Mouse (Mus musculus): Measurements from ENCODE around the gene Mettl9.
"Not testable (repeated sequence)": the region's sequence is repeated elsewhere in the genome, so short reads cannot be mapped to it uniquely, and the experiment has no call there.

Gene Mettl9

DNA sequence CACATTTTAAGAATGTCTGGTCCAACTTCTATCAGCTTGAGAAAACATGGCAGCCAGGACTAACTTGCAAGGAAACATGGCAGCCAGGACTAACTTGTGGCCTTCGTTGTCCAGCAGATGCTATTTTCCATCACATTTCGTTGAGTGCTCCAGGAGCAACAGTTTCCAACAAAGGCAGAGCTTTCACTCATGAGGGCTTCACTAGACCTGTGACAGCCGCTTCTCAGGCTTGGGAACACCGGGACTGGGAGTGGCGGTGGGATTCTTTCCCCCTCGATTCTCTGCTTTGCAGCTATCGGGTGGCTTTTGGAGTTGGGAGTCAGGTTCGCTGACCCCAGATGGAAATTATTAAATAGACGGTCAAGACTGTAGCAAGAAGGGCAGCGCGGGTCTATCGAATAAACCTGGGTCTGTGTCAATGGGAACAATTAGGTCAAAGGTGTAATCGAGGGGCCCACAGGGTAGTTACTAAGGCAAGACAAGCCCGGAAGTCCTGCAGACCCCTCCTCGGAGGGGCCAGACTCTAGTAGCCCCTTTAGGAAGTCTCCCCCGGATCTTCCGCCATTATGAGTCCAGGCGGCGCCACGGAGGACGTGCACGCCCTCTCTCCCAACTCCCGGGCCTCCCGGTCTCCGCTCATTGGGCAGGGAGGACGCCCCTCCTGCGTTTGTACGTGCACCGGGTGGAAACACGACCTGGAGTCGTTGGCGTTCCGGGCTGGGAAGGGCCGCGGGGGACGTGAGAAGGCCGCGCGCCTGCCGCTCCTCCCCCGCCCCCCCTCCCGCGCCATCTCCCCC is at the start of gene Mettl9:
Gene Mettl9 (plus strand): TSS at position 590 of the 797 bp plus-strand sequence.
- DNase-seq (ENCODE audit: low spot score) = peak; percentile 82

GRCm38 (mm10) chr7:120991191-120991590 is 43.1 kb upstream of the Mettl9 start:
- DNase-seq (ENCODE audit: low spot score) = no peak

GRCm38 (mm10) chr7:120999021-120999530 is 35.2 kb upstream of the Mettl9 start:
- DNase-seq (ENCODE audit: low spot score) = no peak

GRCm38 (mm10) chr7:121000065-121000822 is 34.0 kb upstream of the Mettl9 start:
- no peak for DNase-seq (ENCODE audit: low spot score)

DNA sequence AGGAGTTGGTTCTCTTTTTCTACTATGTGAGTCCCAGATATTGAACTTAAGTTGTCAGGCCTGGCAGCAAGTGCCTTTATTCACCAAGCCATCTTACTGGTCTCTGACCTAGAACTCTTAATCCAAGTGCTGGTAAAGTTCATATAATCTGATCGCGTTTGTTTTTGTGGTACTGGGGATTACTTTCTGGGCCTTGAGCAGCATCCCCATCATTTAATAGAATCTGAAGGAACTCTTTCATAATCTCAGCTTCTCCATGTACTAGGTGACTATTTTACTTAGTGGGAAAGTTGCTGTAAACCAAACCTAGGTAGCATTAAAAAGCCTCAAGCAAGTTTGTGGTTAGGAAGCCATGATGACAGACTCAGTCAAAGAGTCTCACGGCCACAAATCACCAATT is 32.4 kb upstream of the Mettl9 start:
- DNase-seq (ENCODE audit: low spot score) = no peak

DNA sequence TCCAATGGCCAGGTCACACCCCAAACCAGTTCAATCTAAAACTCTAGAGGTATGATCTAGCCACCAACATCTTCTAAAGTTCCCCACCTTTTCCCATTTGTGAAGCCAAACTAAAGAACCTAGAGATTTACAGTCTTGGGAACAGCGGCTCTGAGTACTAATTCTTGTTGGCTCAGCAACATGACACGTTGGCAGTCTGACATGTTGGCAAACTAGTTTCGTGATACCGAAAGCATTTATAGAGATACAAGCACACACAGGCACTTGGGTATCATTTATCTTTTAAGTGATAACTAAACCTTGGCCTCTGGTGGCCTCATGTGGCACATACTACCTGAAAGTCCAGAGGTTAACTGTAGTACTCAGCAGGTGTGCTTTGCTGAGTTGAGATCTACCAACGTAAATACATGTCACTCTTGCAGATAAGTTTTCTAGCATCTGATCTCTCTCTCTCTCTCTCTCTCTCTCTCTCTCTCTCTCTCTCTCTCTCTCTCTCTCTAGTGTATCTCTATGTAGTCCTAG is 31.8 kb upstream of the Mettl9 start:
- DNase-seq (ENCODE audit: low spot score) = no peak

DNA sequence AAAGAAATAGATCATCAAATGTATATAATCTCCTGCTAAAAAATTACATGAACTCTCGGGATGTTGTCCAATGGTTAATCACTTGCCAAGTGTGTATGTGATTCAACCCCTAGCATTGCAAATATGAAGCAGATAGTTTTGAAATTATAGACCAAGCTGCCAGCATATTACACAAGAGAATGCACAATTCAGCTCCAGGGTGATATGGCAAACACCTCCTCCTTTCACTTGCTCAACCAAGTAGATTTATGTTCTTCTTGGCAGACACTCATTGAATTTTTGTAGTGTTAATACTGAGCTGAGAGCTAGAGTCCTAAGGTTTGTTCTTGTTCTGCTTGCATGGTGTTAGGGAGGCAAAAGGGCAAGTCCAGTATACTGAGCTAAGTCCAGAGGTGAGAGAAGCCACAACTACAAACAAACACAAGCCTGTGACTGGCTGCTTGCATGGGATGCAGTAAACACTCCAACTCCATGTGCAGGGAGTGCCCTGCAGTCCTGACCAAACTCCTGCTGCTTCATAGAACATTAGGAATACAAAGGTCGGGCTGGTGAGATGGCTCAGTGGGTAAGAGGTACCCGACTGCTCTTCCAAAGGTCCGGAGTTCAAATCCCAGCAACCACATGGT is 30.3 kb upstream of the Mettl9 start:
- no peak for DNase-seq (ENCODE audit: low spot score)

GRCm38 (mm10) chr7:121011794-121012689 is 22.2 kb upstream of the Mettl9 start:
- no peak for DNase-seq (ENCODE audit: low spot score)

GRCm38 (mm10) chr7:121014486-121014885 is 19.8 kb upstream of the Mettl9 start:
- no peak for DNase-seq (ENCODE audit: low spot score)

DNA sequence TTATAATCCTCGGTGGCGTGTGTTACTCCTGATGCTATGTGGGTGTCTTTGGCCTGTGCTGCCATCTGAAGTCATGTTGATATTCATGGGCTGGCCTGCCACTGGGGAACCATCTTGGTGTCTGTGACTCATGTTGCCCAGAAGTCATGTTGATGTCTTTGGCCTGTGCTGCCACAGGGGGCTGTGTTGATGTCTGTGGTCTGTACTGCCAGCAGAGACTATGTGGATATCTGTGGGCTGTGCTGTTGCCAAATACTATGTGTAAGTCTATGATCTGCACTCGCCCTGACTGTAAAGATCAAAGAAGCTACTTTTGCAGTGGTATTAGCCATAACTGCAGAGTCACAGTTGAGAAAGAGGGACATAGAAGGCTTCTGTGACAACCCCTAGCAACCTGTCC is 15.5 kb upstream of the Mettl9 start:
- no peak for DNase-seq (ENCODE audit: low spot score)

DNA sequence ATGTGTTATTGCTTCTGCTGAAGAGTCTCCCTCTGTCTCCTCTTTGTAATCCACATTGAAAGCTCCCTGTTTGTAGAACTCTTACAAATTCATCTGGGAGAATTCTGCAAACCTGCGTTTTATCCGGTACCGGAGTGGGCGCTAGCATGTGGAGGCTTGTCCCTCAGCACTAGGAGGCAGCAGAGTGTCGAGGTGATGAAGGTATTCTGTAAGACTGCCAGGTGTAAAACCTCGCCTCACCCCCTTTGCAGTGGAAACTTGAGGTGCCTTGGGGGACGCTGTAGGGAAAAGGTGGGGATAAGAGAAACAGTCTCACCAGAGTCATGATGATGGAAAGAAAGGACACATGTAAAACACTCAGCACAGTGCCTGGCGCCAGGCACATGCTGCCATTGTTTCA is 14.0 kb upstream of the Mettl9 start:
- DNase-seq (ENCODE audit: low spot score) = no peak

DNA sequence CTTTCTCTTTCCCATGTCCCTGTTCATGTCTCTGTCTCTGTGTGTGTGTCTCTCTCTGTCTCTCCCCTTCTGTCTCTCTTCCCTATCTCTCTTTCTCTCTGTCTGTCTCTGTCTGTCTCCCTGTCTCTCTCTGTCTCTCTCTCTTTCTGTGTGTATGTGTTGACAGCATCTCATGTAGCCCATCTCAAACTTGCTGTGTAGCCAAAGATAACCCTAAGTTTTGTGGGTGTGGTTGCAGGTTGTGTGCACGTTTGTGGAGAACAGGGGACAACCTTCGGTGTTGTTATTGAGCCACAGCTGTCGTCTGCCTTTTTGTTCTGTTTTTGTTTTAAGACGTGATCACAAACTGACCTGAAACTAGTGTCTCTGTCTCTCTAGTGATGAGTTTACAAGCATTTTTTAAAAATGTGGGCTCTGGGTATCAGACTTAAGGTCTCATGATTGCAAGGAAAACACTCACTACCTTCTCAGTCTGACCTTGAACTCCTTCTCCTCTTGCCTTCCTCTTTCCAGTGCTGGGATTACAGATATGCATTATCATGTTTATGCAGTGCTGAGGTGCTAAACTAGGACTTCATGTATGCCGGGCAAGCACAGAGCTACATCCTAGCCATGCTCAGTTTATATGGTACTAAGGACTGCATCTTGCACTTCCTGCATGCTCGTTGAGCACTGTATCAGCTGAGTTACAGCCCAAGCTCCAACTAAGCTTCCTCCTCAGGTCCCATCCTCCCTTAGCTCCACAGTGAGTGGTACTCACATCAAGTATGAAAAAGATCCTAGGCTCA is 8.8 kb upstream of the Mettl9 start:
- no peak for DNase-seq (ENCODE audit: low spot score)

GRCm38 (mm10) chr7:121026300-121026699 is 7.9 kb upstream of the Mettl9 start:
- no peak for DNase-seq (ENCODE audit: low spot score)

DNA sequence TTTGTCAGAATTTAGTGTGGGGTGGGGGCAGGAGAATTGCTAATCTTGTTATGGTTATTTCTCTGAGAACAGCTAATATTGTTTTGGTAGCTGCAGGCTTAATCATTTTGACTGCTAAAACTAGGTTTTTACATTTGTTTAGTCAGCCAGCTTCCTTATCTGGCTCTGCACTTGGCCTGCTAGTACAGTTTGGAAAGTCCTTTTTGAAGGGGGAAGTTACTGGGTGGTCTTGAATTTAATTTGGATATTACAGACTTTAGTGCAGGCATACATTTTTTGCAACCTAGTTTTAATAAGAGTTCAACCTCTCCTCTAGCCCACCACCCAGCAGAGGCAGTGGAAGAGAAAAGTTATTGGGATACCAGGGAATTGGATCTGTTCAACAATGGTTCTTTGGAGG is 4.3 kb upstream of the Mettl9 start:
- not testable (repeated sequence) for DNase-seq (ENCODE audit: low spot score)

DNA sequence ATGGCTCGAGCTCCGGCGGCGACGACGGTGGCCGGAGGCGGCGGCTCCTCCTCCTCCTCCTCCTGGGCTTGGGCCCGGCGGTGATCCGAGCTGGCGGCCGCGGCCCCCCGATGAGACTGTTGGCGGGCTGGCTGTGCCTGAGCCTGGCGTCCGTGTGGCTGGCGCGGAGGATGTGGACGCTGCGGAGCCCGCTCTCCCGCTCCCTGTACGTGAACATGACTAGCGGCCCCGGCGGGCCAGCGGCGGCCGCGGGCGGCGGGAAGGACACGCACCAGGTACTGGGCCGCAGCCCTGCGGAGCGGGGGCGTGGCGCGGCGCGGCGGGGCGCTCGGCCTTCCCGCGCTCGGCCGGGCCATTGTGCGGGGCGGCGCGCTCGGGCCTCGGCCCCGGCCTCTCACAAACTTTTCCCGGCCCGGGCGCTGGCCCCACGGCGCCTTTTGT is 476 bp downstream of the Mettl9 start:
- no peak for DNase-seq (ENCODE audit: low spot score)

DNA sequence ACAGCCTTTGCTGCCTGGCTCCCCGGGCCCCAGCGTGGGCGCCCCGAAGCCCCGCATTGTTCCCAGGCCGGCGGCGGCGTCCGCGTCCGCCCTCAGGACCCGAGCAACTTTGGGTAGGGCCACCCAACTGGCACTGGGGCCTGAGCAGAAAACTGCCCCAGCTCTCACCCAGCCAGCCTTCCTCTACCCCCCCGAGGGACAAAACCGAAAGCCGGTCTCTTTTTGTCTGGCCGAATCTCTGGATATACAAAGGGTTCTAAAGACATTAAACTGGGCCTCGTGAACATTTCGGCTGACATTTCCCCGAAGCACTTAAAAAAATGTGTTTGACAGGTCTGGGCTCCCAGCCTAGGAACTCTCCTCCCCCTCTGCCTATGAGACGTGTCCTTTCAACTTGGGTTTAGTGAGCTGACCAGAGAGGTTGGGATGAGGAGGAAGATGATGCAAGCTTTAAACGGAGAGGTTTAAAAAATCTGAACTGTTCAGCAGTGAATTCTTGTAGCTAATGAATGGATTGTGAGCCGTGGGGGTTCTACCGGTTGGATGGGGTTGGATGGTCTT is 996 bp downstream of the Mettl9 start:
- DNase-seq (ENCODE audit: low spot score) = no peak

GRCm38 (mm10) chr7:121040595-121040994 is 6.3 kb downstream of the Mettl9 start:
- DNase-seq (ENCODE audit: low spot score) = no peak

GRCm38 (mm10) chr7:121041989-121042388 is 7.7 kb downstream of the Mettl9 start:
- no peak for DNase-seq (ENCODE audit: low spot score)

GRCm38 (mm10) chr7:121043004-121043403 is 8.8 kb downstream of the Mettl9 start:
- no peak for DNase-seq (ENCODE audit: low spot score)

- no peak for DNase-seq (ENCODE audit: low spot score)
These were observed 9.3 kb downstream of the Mettl9 start for GRCm38 (mm10) chr7:121043510-121043909.

Data from layer of hippocampus, adult 9-10 months (tissue).